Mouse (Mus musculus) ES-Bruce4 (cell line): ENCODE data around the gene Ypel2.

Source experiments
- CTCF ChIP-seq: IDR thresholded peaks from one replicate; pipeline ENCODE4 v1.8.1; 2011; ENCODE audit warnings: low read depth, low read length
- EP300 ChIP-seq: IDR thresholded peaks from 2 replicates; pipeline ENCODE4 v1.6.1; 2011; ENCODE audit warnings: low read depth, low read length; ENCODE audit not compliant: insufficient read depth
- POLR2A ChIP-seq: IDR thresholded peaks from one replicate; pipeline ENCODE4 v1.8.1; 2011; ENCODE audit warnings: low read length; ENCODE audit not compliant: insufficient read depth

DNA sequence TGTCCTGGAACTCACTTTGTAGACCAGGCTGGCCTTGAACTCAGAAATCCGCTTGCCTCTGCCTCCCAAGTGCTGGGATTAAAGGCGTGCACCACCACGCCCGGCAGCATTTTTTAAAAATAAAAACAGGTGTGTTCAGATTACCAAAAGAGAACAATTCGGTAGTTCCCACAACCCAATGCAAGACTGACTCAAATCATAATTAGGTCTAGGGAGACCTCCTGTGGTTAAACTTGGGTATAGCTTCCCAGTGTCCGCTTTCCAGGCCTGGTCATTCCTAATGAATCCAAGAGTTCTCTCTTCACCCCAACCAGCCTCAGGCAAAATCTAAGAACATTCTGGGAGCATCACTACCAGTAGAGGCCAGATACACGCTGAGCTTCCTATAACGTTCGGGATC, 17.0 kb upstream of the Ypel2 start:
- TF ChIP-seq POLR2A (no peak), CTCF (peak; percentile 3), EP300 (no peak)
